Mouse (Mus musculus) frontal cortex, adult (tissue): ENCODE measurements around the gene Soat1.

Experiments used
- ATAC-seq: cut with Nextera tagmentation; 2 replicates; pipeline ENCODE4 v1.9.2; 2017; ENCODE audit warnings: mild to moderate bottlenecking, moderate library complexity, mixed read lengths; ENCODE audit not compliant: low TSS enrichment

Gene Soat1

DNA sequence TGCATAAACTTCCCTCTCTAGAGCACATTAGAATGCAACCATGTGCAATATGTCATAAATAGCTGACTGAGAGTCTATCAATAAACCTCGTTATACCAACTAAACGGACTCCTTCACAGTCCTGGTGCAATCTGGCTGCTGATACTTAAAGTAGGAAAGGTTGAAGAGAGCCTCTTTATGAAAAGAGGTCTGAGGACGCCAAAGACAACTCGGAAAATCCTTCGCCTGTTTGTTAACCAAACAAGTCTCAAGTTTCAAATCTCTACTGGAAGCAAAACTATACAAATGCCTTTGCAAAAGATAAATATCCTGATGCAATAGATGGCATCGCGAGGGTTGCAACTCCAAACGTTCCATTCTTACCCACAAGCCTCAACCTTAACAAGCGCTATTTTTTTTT is 9.2 kb downstream of the Soat1 start:
- no peak for ATAC-seq

- ATAC-seq, result no peak
These were observed 9.9 kb downstream of the Soat1 start for GRCm38 (mm10) chr1:156463981-156464853.

- no peak for ATAC-seq
These were observed 11.7 kb downstream of the Soat1 start for GRCm38 (mm10) chr1:156462273-156462991.

- ATAC-seq, result no peak
These were observed 13.1 kb downstream of the Soat1 start for GRCm38 (mm10) chr1:156461036-156461435.

- ATAC-seq, result no peak
These were observed 13.9 kb downstream of the Soat1 start for GRCm38 (mm10) chr1:156460216-156460615.

DNA sequence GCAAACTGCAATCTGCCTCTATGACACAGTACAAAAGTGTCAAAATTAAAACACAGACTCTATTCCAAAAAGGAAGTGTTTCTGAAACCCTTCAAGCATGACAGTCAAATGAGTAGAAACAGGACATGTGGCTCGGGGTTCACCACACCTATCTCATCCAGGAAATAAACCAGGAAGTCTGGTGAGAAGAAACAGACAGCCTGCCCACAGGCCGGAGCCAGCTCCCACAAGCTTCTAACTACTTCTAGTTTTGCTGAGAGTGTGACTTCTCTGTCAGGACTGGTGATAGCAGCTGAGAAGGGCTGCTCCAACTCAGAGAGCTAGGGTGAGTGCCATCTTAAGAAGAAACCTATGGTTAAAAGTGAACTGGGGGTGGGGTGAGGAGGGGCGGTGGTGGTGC is 14.4 kb downstream of the Soat1 start:
- ATAC-seq, result no peak

DNA sequence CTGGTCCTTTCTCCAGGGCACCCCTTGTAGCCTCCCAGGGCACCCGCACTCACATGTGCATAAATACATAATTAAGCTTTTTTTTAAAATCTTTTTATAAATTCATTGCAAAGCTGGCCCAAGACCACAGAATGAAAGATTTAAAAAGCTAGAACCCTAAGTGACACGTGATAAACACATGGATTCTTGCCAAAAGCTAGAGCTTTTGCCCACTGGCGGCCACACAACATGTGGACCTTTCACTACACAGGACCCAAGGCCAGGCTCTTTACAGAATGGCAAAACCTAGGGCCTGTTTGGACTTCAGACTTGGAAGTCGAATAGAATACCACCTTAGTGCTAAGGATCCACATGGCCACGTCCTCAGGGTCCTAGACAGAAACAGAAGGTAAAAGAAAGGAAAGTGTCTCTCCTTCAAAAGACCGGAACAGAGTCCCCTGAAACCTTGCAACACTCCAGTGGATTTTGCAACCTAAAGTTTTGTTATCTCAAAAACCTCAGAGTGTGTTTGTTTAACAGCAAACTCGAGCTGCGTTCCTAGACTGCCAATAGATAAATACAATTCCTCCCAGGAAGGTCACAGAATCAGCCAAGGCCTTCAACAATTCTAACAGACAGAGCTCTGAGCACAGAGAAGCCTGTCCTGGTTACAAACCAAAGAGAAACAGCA is 15.6 kb downstream of the Soat1 start:
- no peak for ATAC-seq

- ATAC-seq, result peak; percentile 80
These were observed 18.9 kb downstream of the Soat1 start for GRCm38 (mm10) chr1:156455005-156455758.

GRCm38 (mm10) chr1:156454384-156454783 is 19.7 kb downstream of the Soat1 start:
- peak; percentile 60; the same call in 1 of the 2 replicates for ATAC-seq

DNA sequence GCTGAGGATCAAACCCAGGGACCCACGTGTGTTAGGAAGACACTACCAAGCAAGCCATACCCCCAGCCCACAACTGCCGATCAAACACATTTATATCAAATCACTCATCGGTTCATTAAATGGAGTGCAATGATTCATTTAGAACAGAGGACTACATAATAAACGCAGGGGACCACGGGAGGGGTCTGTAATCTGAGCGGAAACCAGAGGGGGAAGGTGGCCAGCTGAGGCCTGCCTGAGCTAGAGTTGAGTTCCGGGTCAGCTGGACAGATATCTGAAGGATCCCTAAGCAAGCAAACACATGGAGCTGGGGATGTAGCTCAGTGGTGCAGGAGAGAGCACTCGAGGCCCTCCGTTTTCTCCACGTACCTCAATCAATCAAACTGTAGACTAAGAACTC is 20.3 kb downstream of the Soat1 start:
- ATAC-seq, result no peak

DNA sequence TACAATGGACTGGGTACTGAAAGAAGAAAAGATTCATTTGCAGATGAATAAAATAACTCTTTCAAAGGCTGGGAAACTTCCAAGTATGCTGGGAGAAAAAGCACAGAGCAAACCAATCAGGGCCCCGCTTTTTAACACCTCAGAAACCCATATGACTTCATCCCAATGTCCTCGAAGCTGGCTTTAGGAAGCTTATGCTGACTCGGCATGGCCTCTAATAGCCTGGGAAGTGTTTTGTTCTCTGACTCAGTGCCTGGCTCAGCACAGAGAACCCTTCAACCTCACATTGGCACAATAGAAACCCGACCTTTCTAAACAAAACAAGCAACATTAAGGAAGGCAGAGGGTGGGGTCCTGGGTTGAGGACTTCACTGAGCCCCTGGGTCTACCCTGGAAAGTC is 23.7 kb downstream of the Soat1 start:
- peak; percentile 46; the same call in 1 of the 2 replicates for ATAC-seq

GRCm38 (mm10) chr1:156449691-156450090 is 24.4 kb downstream of the Soat1 start:
- ATAC-seq, result no peak; the same call in 1 of the 2 replicates

DNA sequence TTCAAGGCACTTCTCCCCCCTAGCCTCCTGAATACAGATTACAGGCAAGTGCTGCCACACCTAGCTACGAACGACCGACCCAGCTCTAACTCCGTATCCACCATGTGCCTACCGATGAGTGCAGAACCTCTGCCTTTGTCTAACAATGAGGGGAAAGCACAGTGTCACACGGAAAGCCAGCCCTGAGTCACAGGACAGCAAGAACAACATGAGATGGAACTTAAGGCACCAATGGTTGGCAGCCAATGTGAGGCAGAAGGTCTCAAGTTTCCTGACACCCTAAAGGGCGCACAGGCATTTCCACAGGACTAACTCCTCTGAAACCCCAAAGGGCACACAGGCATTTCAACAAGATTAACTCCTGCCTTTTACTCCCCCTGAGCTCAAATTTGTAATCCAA is 25.0 kb downstream of the Soat1 start:
- ATAC-seq, result no peak

GRCm38 (mm10) chr1:156445049-156445448 is 29.1 kb downstream of the Soat1 start:
- ATAC-seq, result no peak

DNA sequence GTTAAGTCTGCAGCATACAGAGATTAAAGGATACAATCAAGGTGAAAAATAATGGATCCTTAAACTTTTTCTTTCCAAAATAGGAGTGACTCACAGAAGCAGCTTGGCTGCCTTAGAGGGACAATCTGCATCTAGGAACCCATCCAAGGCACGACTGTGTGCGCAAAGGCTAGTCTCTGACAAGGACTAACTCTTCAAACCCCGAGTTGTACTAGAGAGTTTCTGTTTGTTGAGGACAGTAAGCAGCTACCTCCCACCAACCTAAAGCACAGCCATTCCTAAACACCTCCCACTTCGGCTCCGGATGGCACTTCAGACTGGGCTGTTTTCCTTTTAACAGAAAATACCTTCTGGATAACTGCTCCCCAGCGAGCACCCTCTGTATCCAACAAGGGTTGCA is 31.4 kb downstream of the Soat1 start:
- ATAC-seq, result peak; percentile 95

- ATAC-seq, result no peak
These were observed 31.9 kb downstream of the Soat1 start for GRCm38 (mm10) chr1:156442266-156442665.

DNA sequence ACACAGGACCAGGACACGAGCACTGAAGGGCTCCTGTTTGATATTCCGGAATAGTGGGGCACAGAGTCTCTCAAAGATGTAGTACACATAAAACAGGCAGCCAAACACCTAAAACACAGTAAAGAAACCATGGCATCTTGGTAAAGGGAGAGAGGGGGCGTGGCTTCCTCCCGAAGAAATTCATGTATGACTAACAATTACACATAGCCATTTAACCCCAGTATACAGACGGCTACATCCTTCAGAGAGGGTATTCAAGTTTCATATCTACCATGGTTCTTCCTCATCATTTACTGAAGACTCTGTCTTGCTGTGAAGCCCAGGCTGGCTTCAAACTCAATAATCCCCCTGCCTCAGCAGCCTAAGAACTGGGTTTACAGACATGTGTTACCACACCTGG is 36.4 kb downstream of the Soat1 start:
- no peak for ATAC-seq

- ATAC-seq, result no peak
These were observed 37.0 kb downstream of the Soat1 start for GRCm38 (mm10) chr1:156437016-156437708.

DNA sequence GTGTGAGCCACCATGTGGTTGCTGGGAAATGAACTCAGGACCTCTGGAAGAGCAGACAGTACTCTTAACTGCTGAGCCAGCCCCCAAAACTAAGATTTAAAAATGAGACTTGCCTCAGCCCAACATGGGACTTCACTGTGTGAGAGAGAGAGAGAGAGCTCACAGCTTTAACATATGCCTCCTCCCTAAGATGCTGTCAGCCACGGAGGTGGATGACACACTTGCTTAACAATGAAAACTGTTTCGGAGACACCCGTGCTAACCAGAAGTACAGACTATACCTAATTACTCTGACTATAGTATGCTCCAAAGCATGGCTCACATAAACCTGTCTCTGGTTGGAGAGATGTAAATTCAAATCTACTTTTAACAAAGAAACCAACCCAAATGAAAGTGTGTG is 40.6 kb downstream of the Soat1 start:
- peak; percentile 74 for ATAC-seq

DNA sequence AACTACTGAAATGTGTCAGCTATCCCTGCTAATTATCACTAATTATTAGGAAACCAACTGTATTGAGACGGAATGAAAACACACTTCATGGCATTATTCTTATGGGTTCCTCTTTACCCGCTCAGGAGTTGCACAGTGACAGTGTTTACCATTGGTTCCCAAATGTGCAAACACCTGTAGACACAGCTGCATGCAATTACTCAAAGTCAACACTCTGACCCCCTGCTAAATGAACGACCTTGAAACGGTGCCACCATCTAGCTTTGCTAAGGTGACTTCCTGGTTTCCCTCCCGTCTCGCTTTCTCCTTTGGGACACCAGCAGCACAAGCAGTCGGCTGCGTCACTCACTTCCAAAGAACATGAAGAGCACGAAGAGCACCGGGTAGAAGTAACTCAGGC is 41.6 kb downstream of the Soat1 start:
- ATAC-seq, result no peak

GRCm38 (mm10) chr1:156428434-156428833 is 45.7 kb downstream of the Soat1 start:
- no peak; the same call in 1 of the 2 replicates for ATAC-seq
